Mouse (Mus musculus): ENCODE measurements around the gene Lrrc4.

DNA sequence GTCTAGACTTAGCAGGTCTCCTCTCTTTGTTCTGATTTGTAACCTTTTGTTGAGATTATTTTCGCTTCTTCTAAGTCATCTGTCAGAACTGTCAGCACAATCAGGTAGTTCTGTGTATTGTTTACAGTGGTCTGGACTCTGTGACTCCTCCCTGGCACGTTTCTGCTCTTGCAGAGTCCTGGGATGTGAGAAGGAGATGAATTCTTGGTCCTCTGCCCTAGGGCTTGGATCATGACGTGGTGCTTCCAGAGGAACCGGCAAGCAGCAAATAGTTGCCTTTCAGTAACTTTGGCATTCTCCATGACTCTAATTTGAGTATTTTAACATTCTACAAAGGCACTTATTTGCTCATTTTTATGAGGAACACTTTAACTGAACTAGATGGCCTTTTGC, 113.7 kb downstream of the Lrrc4 start:
- TF ChIP-seq CTCF (IDR thresholded peaks at IDR 0.05) (no peak), EP300 (IDR thresholded peaks at IDR 0.05) (no peak)
